Mouse (Mus musculus) CH12.LX (cell line): ENCODE results near the gene Ttyh2. TPM values are rescaled to one million over a fixed set of nuclear protein-coding genes. Genes with fewer than 3 reads are reported as not detected.
A peak's percentile ranks its signal among the peaks of the same experiment; 100 is the strongest.

Source experiments
- DNase-seq: peaks from one replicate; pipeline ENCODE4 v3.0.0-alpha.2; 2013; ENCODE audit errors: extremely low read depth
- H3K27ac ChIP-seq: 2 replicates; pipeline ENCODE4 v1.5.1; 2012; ENCODE audit warnings: low read depth, mild to moderate bottlenecking, control low read depth, moderate library complexity; ENCODE audit not compliant: insufficient read depth
- H3K27me3 ChIP-seq: replicated peaks from 2 replicates; pipeline ENCODE3; 2012; ENCODE audit warnings: inconsistent platforms
- H3K36me3 ChIP-seq, 2 experiments: replicated peaks in 1 of 2; 2 replicates each; pipeline versions ENCODE3 to v1.6.1; 2012; ENCODE audit warnings: inconsistent platforms in 1 of 2, low read length in 1 of 2, mild to moderate bottlenecking in 1 of 2, mixed read lengths in 1 of 2, moderate library complexity in 1 of 2; ENCODE audit not compliant: control insufficient read depth in 1 of 2, insufficient read depth in 1 of 2
- H3K4me1 ChIP-seq, 2 experiments: 2 replicates each; pipeline ENCODE4 v1.6.1; 2012; ENCODE audit warnings: inconsistent platforms in 1 of 2, moderate library complexity in 1 of 2; ENCODE audit not compliant: insufficient read depth in 2 of 2, control insufficient read depth in 1 of 2
- H3K4me2 ChIP-seq: 2 replicates; pipeline ENCODE4 v1.6.1; 2012; ENCODE audit warnings: low read depth, mild to moderate bottlenecking, control low read depth; ENCODE audit not compliant: poor library complexity, insufficient read depth, severe bottlenecking
- H3K4me3 ChIP-seq, 3 experiments: fragments of 150-350 bp in 1 of 3; sonication (generic) in 1 of 3; replicated peaks in 1 of 3; 2 replicates each; pipeline versions ENCODE3 to v1.5.1; 2011 to 2012; ENCODE audit warnings: low read depth in 2 of 3, low read length in 2 of 3, mild to moderate bottlenecking in 2 of 3, moderate library complexity in 2 of 3, control low read depth in 1 of 3, improper control_type of control experiment in 1 of 3, inconsistent platforms in 1 of 3, mixed read lengths in 1 of 3; ENCODE audit not compliant: poor library complexity in 1 of 3
- H3K79me2 ChIP-seq: replicated peaks from 2 replicates; pipeline ENCODE4 v1.6.1; 2012; ENCODE audit warnings: mild to moderate bottlenecking, moderate library complexity; ENCODE audit not compliant: control insufficient read depth, poor library complexity, insufficient read depth, severe bottlenecking; ENCODE audit errors: extremely low read depth
- H3K9ac ChIP-seq: 2 replicates; pipeline ENCODE4 v1.6.1; 2012; ENCODE audit warnings: low read depth, mild to moderate bottlenecking, control low read depth, moderate library complexity; ENCODE audit not compliant: insufficient read depth
- H3K9me3 ChIP-seq: replicated peaks from 2 replicates; pipeline ENCODE3; 2012; ENCODE audit warnings: low read length, inconsistent platforms, mixed read lengths
- CHD2 ChIP-seq: IDR thresholded peaks from 2 replicates; pipeline ENCODE4 v1.6.1; 2011; ENCODE audit warnings: low read length, improper control_type of control experiment
- CTCF ChIP-seq, 2 experiments: IDR thresholded peaks in 1 of 2; conservative IDR thresholded peaks in 1 of 2; 2 replicates each; pipeline ENCODE4 v1.5.1; 2011 to 2012; ENCODE audit warnings: low read depth in 2 of 2, low read length in 2 of 2, improper control_type of control experiment in 1 of 2, inconsistent platforms in 1 of 2, mild to moderate bottlenecking in 1 of 2, moderate library complexity in 1 of 2
- E2F4 ChIP-seq: IDR thresholded peaks from 2 replicates; pipeline ENCODE4 v1.6.1; 2011; ENCODE audit warnings: low read depth, low read length, improper control_type of control experiment; ENCODE audit not compliant: insufficient replicate concordance
- IRF4 ChIP-seq: IDR thresholded peaks from 2 replicates; pipeline ENCODE4 v1.6.1; 2014; ENCODE audit warnings: low read depth, mild to moderate bottlenecking, inconsistent platforms, low read length, improper control_type of control experiment
- JUND ChIP-seq: conservative IDR thresholded peaks from 2 replicates; pipeline ENCODE4 v1.6.1; 2011; ENCODE audit warnings: low read depth, low read length, improper control_type of control experiment
- MAZ ChIP-seq: IDR thresholded peaks from 2 replicates; pipeline ENCODE4 v1.6.1; 2012; ENCODE audit warnings: low read depth, mild to moderate bottlenecking, inconsistent platforms, low read length, improper control_type of control experiment, moderate library complexity
- NELFE ChIP-seq: IDR thresholded peaks from 2 replicates; pipeline ENCODE4 v1.6.1; 2011; ENCODE audit warnings: low read depth, low read length, improper control_type of control experiment
- POLR2A ChIP-seq: IDR thresholded peaks from 2 replicates; pipeline ENCODE4 v1.6.1; 2011; ENCODE audit warnings: low read depth, mild to moderate bottlenecking, improper control_type of control experiment, low read length
- POLR2AphosphoS2 ChIP-seq: IDR thresholded peaks from 2 replicates; pipeline ENCODE4 v1.6.1; 2011; ENCODE audit warnings: low read depth, low read length, improper control_type of control experiment
- RAD21 ChIP-seq: IDR thresholded peaks from 2 replicates; pipeline ENCODE4 v1.6.1; 2011; ENCODE audit warnings: low read depth, mild to moderate bottlenecking, low read length, improper control_type of control experiment, moderate library complexity
- SIN3A ChIP-seq: IDR thresholded peaks from 2 replicates; pipeline ENCODE4 v1.6.1; 2012; ENCODE audit warnings: low read length, improper control_type of control experiment, inconsistent platforms
- SMC3 ChIP-seq: IDR thresholded peaks from 2 replicates; pipeline ENCODE4 v1.6.1; 2011; ENCODE audit warnings: low read depth, low read length, improper control_type of control experiment
- TBP ChIP-seq: conservative IDR thresholded peaks from 2 replicates; pipeline ENCODE4 v1.6.1; 2011; ENCODE audit warnings: low read depth, low read length, improper control_type of control experiment
- TCF12 ChIP-seq: IDR thresholded peaks from 2 replicates; pipeline ENCODE4 v1.6.1; 2014; ENCODE audit warnings: low read depth, mild to moderate bottlenecking, inconsistent platforms, low read length, improper control_type of control experiment
- USF1 ChIP-seq: IDR thresholded peaks from 2 replicates; pipeline ENCODE4 v1.6.1; 2014; ENCODE audit warnings: low read depth, mild to moderate bottlenecking, inconsistent platforms, low read length, improper control_type of control experiment
- USF2 ChIP-seq: conservative IDR thresholded peaks from 2 replicates; pipeline ENCODE4 v1.6.1; 2011; ENCODE audit warnings: low read depth, low read length, improper control_type of control experiment
- dilution Hi-C: fragments of 300-500 bp; cut with MboI; formaldehyde crosslinking; loops from 2 replicates; pipeline ENCODE4 v1.14.3; 2020; ENCODE audit warnings: low sequenced_read_pairs; ENCODE audit not compliant: extremely low pct_unique_long_range_greater_than_20kb, extremely low pct_ligation_motif_present
- in situ Hi-C: fragments of 300-500 bp; cut with MboI; formaldehyde crosslinking; loops from 3 replicates; pipeline ENCODE4 v1.14.3; 2019; ENCODE audit warnings: low sequenced_read_pairs, low pct_ligation_motif_present, low pct_unique_long_range_greater_than_20kb, mixed read lengths
- polyA plus RNA-seq: library from polyadenylated mRNA; unstranded; fragments of >175 nt; gene quantifications from 2 replicates; pipeline ENCODE4 v1.2.1, GENCODE M21; 2012; ENCODE audit warnings: low read depth; ENCODE audit not compliant: insufficient read length
- total RNA-seq, 2 experiments: library from RNA; depleted of rRNA; stranded (reverse); fragments of 300-350 nt in 1 of 2; fragments of >200 nt in 1 of 2; gene quantifications; 2 replicates each; pipeline ENCODE4 v1.2.3; 2012 to 2014

Gene Ttyh2
- total and polyA plus RNA-seq, 3 experiments, result 0.82 to 2.4 (median 1.4) TPM

DNA sequence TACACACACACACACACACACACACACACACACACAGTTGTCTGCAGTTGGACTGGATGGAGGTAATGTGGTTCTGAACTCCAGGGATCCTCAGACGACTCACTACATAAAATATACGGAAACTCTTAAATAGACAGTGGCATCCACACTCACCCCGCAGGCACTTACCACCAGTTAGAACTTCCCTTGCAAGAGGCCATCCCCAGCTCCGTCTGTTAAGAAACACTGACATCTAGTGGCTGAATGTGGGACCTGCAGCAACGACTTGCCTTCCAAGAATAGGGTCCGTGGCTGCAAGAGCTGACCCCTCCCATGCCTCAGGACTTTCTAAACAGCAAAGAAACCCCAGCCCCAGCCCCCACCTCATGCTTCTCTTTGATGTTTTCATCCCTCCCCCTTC lies 38.9 kb upstream of the Ttyh2 start:
- Histone ChIP-seq H3K27me3 (peaks cover 74% of the 10 kb centered on the region), H3K9me3 (peaks cover 5% of the 10 kb centered on the region), H3K36me3 (no peaks in the 10 kb centered on the region), H3K4me3 (no peak overlapping the region), H3K4me1 (no peaks in the 10 kb centered on the region), H3K27ac (no peak overlapping the region), H3K4me2 (no peak overlapping the region), H3K9ac (no peak overlapping the region), H3K79me2 (no peaks in the 10 kb centered on the region)
- in situ Hi-C loops (loop anchor here (10.0 to 25.0 kb wide), 3 partner anchors 124 to 774 kb away; no protein-coding TSS in a partner anchor), dilution Hi-C loops (no loop called here)
- TF ChIP-seq CHD2, result no peak
- TF ChIP-seq RAD21, result peak; percentile 95
- no peak for TF ChIP-seq TCF12
- no peak for TF ChIP-seq USF2
- peak; percentile 82 for TF ChIP-seq SMC3
- TF ChIP-seq CTCF (conservative IDR thresholded peaks at IDR 0.05 in 1 of 2, IDR thresholded peaks at IDR 0.05 in 1 of 2; ENCODE audit: low read depth in 2 of 2, low read length in 2 of 2), result peak; percentile 85 to 97
- TF ChIP-seq NELFE, result no peak
- no peak for TF ChIP-seq IRF4
- no peak for TF ChIP-seq MAZ
- peak; percentile 79 for DNase-seq

DNA sequence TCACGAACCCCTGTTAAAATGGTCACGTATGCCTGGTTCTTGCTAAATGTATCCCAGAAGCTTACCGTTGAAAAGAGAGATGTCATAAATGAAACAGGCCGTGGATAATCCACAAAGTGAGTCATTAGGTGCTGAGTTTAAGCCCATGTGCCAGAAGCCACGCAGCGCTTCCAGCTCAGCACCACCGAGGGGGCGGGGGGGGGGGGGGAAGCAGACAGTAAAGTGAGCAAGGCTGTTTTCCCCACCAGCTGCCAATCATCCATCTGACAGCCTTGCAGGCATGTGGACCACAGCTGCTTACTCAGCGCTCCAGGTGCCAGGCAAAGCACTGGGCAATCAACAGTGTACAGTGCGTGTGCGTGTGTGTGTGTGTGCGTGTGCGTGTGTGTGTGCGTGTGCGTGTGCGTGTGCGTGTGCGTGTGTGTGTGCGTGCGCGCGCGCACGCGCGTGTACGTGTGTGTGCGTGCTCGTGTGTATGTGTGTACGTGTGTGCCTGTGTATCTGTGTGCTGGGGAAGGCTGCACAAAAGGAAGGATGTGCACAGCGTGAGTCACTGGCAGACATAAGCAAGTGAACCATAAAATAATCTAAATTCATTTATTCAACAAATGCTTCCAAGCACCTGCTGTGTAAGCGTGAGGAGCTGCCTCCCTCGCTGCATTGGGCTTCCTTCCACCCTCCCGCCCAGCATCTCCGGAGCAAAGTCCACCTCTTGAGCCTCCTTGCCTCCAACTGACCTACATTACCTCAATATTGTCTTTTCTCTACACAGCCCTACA lies 38.3 kb upstream of the Ttyh2 start:
- Histone ChIP-seq H3K9me3 (peaks cover 5% of the 10 kb centered on the region), H3K4me1 (no peaks in the 10 kb centered on the region), H3K27me3 (peaks cover 74% of the 10 kb centered on the region), H3K79me2 (no peaks in the 10 kb centered on the region), H3K4me3 (no peak overlapping the region), H3K36me3 (no peaks in the 10 kb centered on the region), H3K27ac (no peak overlapping the region), H3K4me2 (no peak overlapping the region), H3K9ac (no peak overlapping the region)
- in situ Hi-C loops (loop anchor here (10.0 to 25.0 kb wide), 3 partner anchors 125 to 775 kb away; no protein-coding TSS in a partner anchor), dilution Hi-C loops (no loop called here)
- TF ChIP-seq USF1, result no peak
- TF ChIP-seq MAZ, result no peak
- no peak for TF ChIP-seq SIN3A
- DNase-seq, result no peak

DNA sequence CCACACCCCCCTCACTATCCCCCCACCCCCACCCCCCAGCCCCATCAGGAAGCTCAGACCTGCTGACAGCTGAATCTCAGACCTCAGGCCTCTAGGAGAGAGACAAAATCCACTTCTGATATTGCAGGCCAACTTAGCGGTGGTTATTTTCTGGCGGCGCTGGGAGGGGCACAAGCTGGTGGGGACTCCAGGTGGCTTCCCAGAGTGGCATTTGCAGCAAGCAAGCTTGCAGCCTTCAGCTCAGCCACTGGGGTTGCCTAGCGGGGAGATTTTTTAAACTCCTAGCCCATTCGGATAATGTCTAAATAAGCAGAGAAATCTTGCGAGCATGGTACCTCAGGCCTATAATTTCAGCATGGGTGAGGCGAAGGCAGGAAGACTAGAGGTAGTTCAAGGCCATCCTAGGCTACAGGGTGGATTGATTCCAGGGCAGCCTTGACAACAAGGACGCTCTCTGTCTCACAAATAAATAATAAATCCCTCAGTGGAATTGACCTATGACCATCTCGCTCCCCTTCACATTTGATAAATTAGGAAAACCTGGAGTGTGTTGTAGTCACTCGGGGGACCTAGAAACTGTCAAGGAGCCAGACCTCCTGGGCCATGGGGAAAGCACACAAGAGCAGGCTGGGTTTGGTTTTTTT lies 36.5 kb upstream of the Ttyh2 start:
- no peaks in the 10 kb centered on the region for H3K36me3 ChIP-seq
- H3K9me3 ChIP-seq, result peaks cover 3% of the 10 kb centered on the region
- no peak for DNase-seq
- no peak overlapping the region for H3K27ac ChIP-seq
- H3K4me3 ChIP-seq, result no peak overlapping the region
- no peaks in the 10 kb centered on the region for H3K79me2 ChIP-seq
- H3K9ac ChIP-seq, result no peak overlapping the region
- no peak overlapping the region for H3K4me2 ChIP-seq
- dilution Hi-C loops, result no loop called here
- peaks cover 67% of the 10 kb centered on the region for H3K27me3 ChIP-seq
- in situ Hi-C loops, result loop anchor here (10.0 to 25.0 kb wide), 3 partner anchors 126 to 776 kb away; no protein-coding TSS in a partner anchor
- no peak for TF ChIP-seq POLR2A
- no peak for TF ChIP-seq CHD2
- TF ChIP-seq TBP, result no peak
- no peak for TF ChIP-seq E2F4
- no peak for TF ChIP-seq POLR2AphosphoS2
- TF ChIP-seq JUND, result no peak
- H3K4me1 ChIP-seq, result no peaks in the 10 kb centered on the region
